In genomic region chr19:45081841-45082550, GRCm38 (mm10) we compare ENCODE assay signal across 10 mouse cellular contexts. TPM values are rescaled to one million over a fixed set of nuclear protein-coding genes. Genes with fewer than 3 reads are reported as not detected.
DNase-seq lines count a peak whose midpoint lies in the region; ATAC-seq and TF ChIP-seq lines count a peak whose summit lies in the region.
"Had no signal": no experiment of that assay in that cellular context is flagged by ENCODE, and none has a peak within 500 bp of the region (broad histone marks: within the 10 kb centered on the region; RNA-seq: fewer than 3 reads in every experiment).

No protein-coding gene starts in this region.

- no peak for ATAC-seq in CD4-positive, CD25-positive, alpha-beta regulatory T cell, adult 4 months
- ATAC-seq in limb, embryonic 11.5 days (ENCODE audit: insufficient number of reproducible peaks, low FRiP score, low TSS enrichment, low read depth), result no peak

- DNase-seq in CD4-positive, CD25-positive, alpha-beta regulatory T cell, adult 2 months (ENCODE audit: low read depth, low spot score), result peak; percentile 75
- DNase-seq in layer of hippocampus, postnatal 10 days (ENCODE audit: low spot score in 2 of 2), result peak; percentile 47 to 61
- DNase-seq in layer of hippocampus, adult 9-10 months (ENCODE audit: low spot score), result no peak
- peak; percentile 79 for DNase-seq in MN1 (ENCODE audit: low spot score)
- peak; percentile 82 for DNase-seq in limb, embryonic 11.5 days (ENCODE audit: low spot score)
- peak; percentile 64 for DNase-seq in thymus, postnatal 25 days

- no peak for TF ChIP-seq POLR2A in cortical plate, adult 2 months (IDR thresholded peaks at IDR 0.05; ENCODE audit: extremely low read depth, insufficient read depth, low read length)

- 17% methylated on average over 11 of the region's 11 CpGs for WGBS in limb, embryonic 11.5 days

- no peaks in the 10 kb centered on the region for H3K36me3 ChIP-seq in limb, embryonic 11.5 days (ENCODE audit: control insufficient read depth, insufficient read depth, low read length)
- H3K36me3 ChIP-seq: lung, embryonic 15.5 days; stomach, embryonic 15.5 days had no signal

- H3K4me2 ChIP-seq in limb, embryonic 11.5 days (ENCODE audit: low read depth, severe bottlenecking), result no peak overlapping the region

- H3K4me3 ChIP-seq in cortical plate, adult 2 months (ENCODE audit: insufficient read depth, low read length), result no peak overlapping the region
- H3K4me3 ChIP-seq in limb, embryonic 11.5 days (ENCODE audit: low read depth, low read length), result no peak overlapping the region

- H3K9me3 ChIP-seq in limb, embryonic 11.5 days (ENCODE audit: control insufficient read depth, low read length), result no peaks in the 10 kb centered on the region
- H3K9me3 ChIP-seq: lung, embryonic 15.5 days; stomach, embryonic 15.5 days had no signal

- no peak overlapping the region for H3K9ac ChIP-seq in limb, embryonic 11.5 days (ENCODE audit: low read length)
- H3K9ac ChIP-seq: lung, embryonic 15.5 days; stomach, embryonic 15.5 days had no signal

- no peaks in the 10 kb centered on the region for H3K4me1 ChIP-seq in cortical plate, adult 2 months (ENCODE audit: control insufficient read depth, insufficient read depth, low read length)
- peaks cover 20% of the 10 kb centered on the region for H3K4me1 ChIP-seq in limb, embryonic 11.5 days (ENCODE audit: control insufficient read depth, insufficient read depth, low read length)

- H3K27ac ChIP-seq in cortical plate, adult 2 months (ENCODE audit: insufficient read depth, low read length), result no peak overlapping the region
- no peak overlapping the region for H3K27ac ChIP-seq in limb, embryonic 11.5 days (replicated peaks; ENCODE audit: low read depth, low read length)
- H3K27ac ChIP-seq: lung, embryonic 15.5 days; stomach, embryonic 15.5 days had no signal

- TF ChIP-seq CTCF in cortical plate, adult 2 months (IDR thresholded peaks at IDR 0.05; ENCODE audit: extremely low read depth, insufficient read depth, low read length), result peak; percentile 48

- peaks cover 43% of the 10 kb centered on the region for H3K27me3 ChIP-seq in limb, embryonic 11.5 days (ENCODE audit: control insufficient read depth, insufficient read depth, low read length)

RNA-seq across cellular contexts. Expression of gene Kazald1, which starts 7.0 kb away (rescaled TPM):
- 1 to 10 TPM in 1 of 2 experiments, under 1 TPM in 1; 0.76 to 1.2 TPM for polyA plus RNA-seq in CD4-positive, CD25-positive, alpha-beta regulatory T cell, adult 4 months (2017; shearing (Covaris generic))
- total RNA-seq in layer of hippocampus, postnatal 10 days (2021), result 1 to 10 TPM; 1.8 to 2.1 TPM
- 6.8 and 9.1 TPM in 2 replicates for polyA plus RNA-seq in cortical plate, adult 2 months (2012; rRNA removed)
- 1.4 and 2.2 TPM in 2 replicates for polyA plus RNA-seq in limb, embryonic 11.5 days (2014; fragmentation: Nextera tagmentation; extraction: Ambion mirVana)

RNA-seq across cellular contexts. Expression of gene Sfxn3, which starts 34.7 kb away (rescaled TPM):
- polyA plus RNA-seq in CD4-positive, CD25-positive, alpha-beta regulatory T cell, adult 4 months (2017; shearing (Covaris generic)), result 100 to 1,000 TPM in 1 of 2 experiments, 10 to 100 TPM in 1; 92.5 to 132 TPM
- total RNA-seq in layer of hippocampus, postnatal 10 days (2021), result 100 to 1,000 TPM; 103 to 124 TPM
- polyA plus RNA-seq in cortical plate, adult 2 months (2012; rRNA removed), result 113 and 119 TPM in 2 replicates
- polyA plus RNA-seq in limb, embryonic 11.5 days (2014; fragmentation: Nextera tagmentation; extraction: Ambion mirVana), result 11.9 and 12.4 TPM in 2 replicates

RNA-seq across cellular contexts. Expression of gene Pdzd7, which starts 36.5 kb away (rescaled TPM):
- polyA plus RNA-seq in CD4-positive, CD25-positive, alpha-beta regulatory T cell, adult 4 months (2017; shearing (Covaris generic)), result not detected
- 1 to 10 TPM; 3.2 to 3.3 TPM for total RNA-seq in layer of hippocampus, postnatal 10 days (2021)
- polyA plus RNA-seq in cortical plate, adult 2 months (2012; rRNA removed), result 7.5 and 8.8 TPM in 2 replicates
- polyA plus RNA-seq in limb, embryonic 11.5 days (2014; fragmentation: Nextera tagmentation; extraction: Ambion mirVana), result 0.14 and 0.21 TPM in 2 replicates
